10 mouse cellular contexts compared by ENCODE assay signal in genomic region chr9:66586533-66586932, GRCm38 (mm10). TPM values are rescaled to one million over a fixed set of nuclear protein-coding genes. Genes with fewer than 3 reads are reported as not detected.
A peak's percentile ranks its signal among the peaks of the same experiment; 100 is the strongest.
DNase-seq lines count a peak whose midpoint lies in the region; ATAC-seq and TF ChIP-seq lines count a peak whose summit lies in the region.
"Had no signal": no experiment of that assay in that cellular context is flagged by ENCODE, and none has a peak within 500 bp of the region (broad histone marks: within the 10 kb centered on the region; RNA-seq: fewer than 3 reads in every experiment).

No protein-coding gene starts in this region.

- H3K4me1 ChIP-seq in heart, postnatal 0 days (ENCODE audit: control insufficient read depth, insufficient read depth), result peaks cover 34% of the 10 kb centered on the region
- peaks cover 23% of the 10 kb centered on the region for H3K4me1 ChIP-seq in intestine, embryonic 16.5 days (ENCODE audit: control insufficient read depth, insufficient read depth, low read length)
- H3K4me1 ChIP-seq in hindbrain, postnatal 0 days (ENCODE audit: insufficient read depth, low read length), result peaks cover 5% of the 10 kb centered on the region

- ATAC-seq in heart, postnatal 0 days (ENCODE audit: insufficient read depth, low read depth), result no peak
- ATAC-seq in intestine, embryonic 16.5 days, result peak; percentile 36; the same call in 1 of the 2 replicates
- ATAC-seq in hindbrain, postnatal 0 days, result no peak
- ATAC-seq: hindbrain, embryonic 16.5 days; midbrain, embryonic 16.5 days had no signal

- no peak for TF ChIP-seq CTCF in heart, postnatal 0 days (IDR thresholded peaks at IDR 0.05; ENCODE audit: low read depth)
- no peak for TF ChIP-seq CTCF in hindbrain, postnatal 0 days (IDR thresholded peaks at IDR 0.05; ENCODE audit: low read depth)

- no peaks in the 10 kb centered on the region for H3K36me3 ChIP-seq in heart, postnatal 0 days (replicated peaks; ENCODE audit: control insufficient read depth, insufficient read depth, low read length)
- H3K36me3 ChIP-seq in intestine, embryonic 16.5 days (ENCODE audit: control insufficient read depth, insufficient read depth, low read length), result no peaks in the 10 kb centered on the region
- no peaks in the 10 kb centered on the region for H3K36me3 ChIP-seq in hindbrain, postnatal 0 days (ENCODE audit: insufficient read depth, low read length)
- H3K36me3 ChIP-seq: embryonic facial prominence, embryonic 12.5 days had no signal

- DNase-seq in heart, postnatal 0 days (ENCODE audit: low spot score), result peak; percentile 25
- DNase-seq in heart, adult 18-20 months, result no peak
- peak; percentile 45 for DNase-seq in CD4-positive helper T cell, adult 2 months (ENCODE audit: low read depth, low spot score)
- DNase-seq in cerebellum, adult 11-12 months, result peak; percentile 91
- DNase-seq in adipocyte (ENCODE audit: low spot score), result no peak
- DNase-seq in hindbrain, postnatal 0 days (ENCODE audit: low spot score), result no peak

- TF ChIP-seq EP300 in heart, postnatal 0 days (IDR thresholded peaks at IDR 0.05; ENCODE audit: low read depth), result no peak

- WGBS in heart, postnatal 0 days, result 3% methylated on average over 1 of the region's 1 CpGs
- 22% methylated on average over 1 of the region's 1 CpGs for WGBS in intestine, embryonic 16.5 days
- 48% methylated on average over 1 of the region's 1 CpGs for WGBS in hindbrain, postnatal 0 days

- no peak overlapping the region for H3K4me3 ChIP-seq in heart, postnatal 0 days (ENCODE audit: low read depth, low read length)
- H3K4me3 ChIP-seq in intestine, embryonic 16.5 days (ENCODE audit: low read length), result no peak overlapping the region
- H3K4me3 ChIP-seq in hindbrain, postnatal 0 days (ENCODE audit: low read length), result no peak overlapping the region
- H3K4me3 ChIP-seq: embryonic facial prominence, embryonic 12.5 days had no signal

- H3K9me3 ChIP-seq in heart, postnatal 0 days (replicated peaks; ENCODE audit: control insufficient read depth, low read length), result no peaks in the 10 kb centered on the region
- H3K9me3 ChIP-seq in intestine, embryonic 16.5 days (ENCODE audit: control insufficient read depth, low read length), result no peaks in the 10 kb centered on the region
- H3K9me3 ChIP-seq in hindbrain, postnatal 0 days (ENCODE audit: low read length), result no peaks in the 10 kb centered on the region
- H3K9me3 ChIP-seq: embryonic facial prominence, embryonic 12.5 days had no signal

- H3K4me2 ChIP-seq in heart, postnatal 0 days (ENCODE audit: low read depth, low read length), result 0 out of 2 replicates have a peak overlapping the region, but pooled peaks have one; percentile 21
- H3K4me2 ChIP-seq in intestine, embryonic 16.5 days (ENCODE audit: low read depth, low read length), result no peak overlapping the region
- H3K4me2 ChIP-seq in hindbrain, postnatal 0 days (ENCODE audit: low read depth, low read length), result no peak overlapping the region
- H3K4me2 ChIP-seq: embryonic facial prominence, embryonic 12.5 days had no signal

- H3K27me3 ChIP-seq in heart, postnatal 0 days (ENCODE audit: control insufficient read depth, insufficient read depth, low read length), result no peaks in the 10 kb centered on the region
- no peaks in the 10 kb centered on the region for H3K27me3 ChIP-seq in intestine, embryonic 16.5 days (replicated peaks; ENCODE audit: control insufficient read depth, insufficient read depth, low read length)
- no peaks in the 10 kb centered on the region for H3K27me3 ChIP-seq in hindbrain, postnatal 0 days (ENCODE audit: insufficient read depth, low read length)
- H3K27me3 ChIP-seq: embryonic facial prominence, embryonic 12.5 days had no signal

- peak overlapping the region; percentile 46; the same call in 1 of the 2 replicates for H3K27ac ChIP-seq in heart, postnatal 0 days (ENCODE audit: low read depth)
- no peak overlapping the region for H3K27ac ChIP-seq in intestine, embryonic 16.5 days (ENCODE audit: low read length)
- H3K27ac ChIP-seq in hindbrain, postnatal 0 days, result no peak overlapping the region
- H3K27ac ChIP-seq: embryonic facial prominence, embryonic 12.5 days had no signal

- H3K9ac ChIP-seq in heart, postnatal 0 days (replicated peaks; ENCODE audit: low read depth, low read length), result no peak overlapping the region
- no peak overlapping the region for H3K9ac ChIP-seq in intestine, embryonic 16.5 days (ENCODE audit: low read depth, low read length)
- no peak overlapping the region for H3K9ac ChIP-seq in hindbrain, postnatal 0 days (replicated peaks; ENCODE audit: low read length)
- H3K9ac ChIP-seq: embryonic facial prominence, embryonic 12.5 days had no signal

RNA-seq across cellular contexts. Expression of gene Usp3, which starts 6.4 kb away (rescaled TPM):
- total RNA-seq in heart, postnatal 0 days (2014; rRNA removed; ENCODE audit: low replicate concordance), result 53.4 and 275 TPM in 2 replicates
- 31.8 and 39.4 TPM in 2 replicates for polyA plus RNA-seq in heart, postnatal 0 days (2015; fragmentation: Nextera tagmentation; extraction: Ambion mirVana)
- 10 to 100 TPM; 14.4 to 19.6 TPM for total RNA-seq in heart, adult 18-20 months (2021)
- 75.5 and 79.1 TPM in 2 replicates for polyA plus RNA-seq in intestine, embryonic 16.5 days (2015; fragmentation: Nextera tagmentation; extraction: Ambion mirVana)
- total RNA-seq in hindbrain, postnatal 0 days (2014; rRNA removed), result 27.2 and 28.4 TPM in 2 replicates
- polyA plus RNA-seq in hindbrain, postnatal 0 days (2015; fragmentation: Nextera tagmentation; extraction: Ambion mirVana), result 39.6 and 46.8 TPM in 2 replicates

Comparison
In these comparisons a context has a peak if more than half of its experiments do, and no peak if none do; other contexts are left out.
1. DNase-seq: peak in heart, postnatal 0 days (single experiment), CD4-positive helper T cell, adult 2 months (single experiment) and cerebellum, adult 11-12 months (single experiment); none in heart, adult 18-20 months (0 of 2), adipocyte (single experiment) and hindbrain, postnatal 0 days (single experiment).